Mouse (Mus musculus) left cerebral cortex, postnatal 25 days (tissue): ENCODE measurements around the gene Dpysl4. TPM values are rescaled to one million over a fixed set of nuclear protein-coding genes. Genes with fewer than 3 reads are reported as not detected.

ENCODE experiments used
- DNase-seq, 2 experiments: peaks; one replicate each; pipeline ENCODE4 v3.0.0; 2022; ENCODE audit warnings: low spot score in 2 of 2, mixed read lengths in 1 of 2
- intact Hi-C: fragments of 180-260 bp; cut with DNase I; formaldehyde crosslinking; loops from one replicate; pipeline ENCODE4 v1.15.1; 2025
- total RNA-seq, 2 experiments: library from RNA; stranded (reverse); gene quantifications; 2 replicates each; pipeline ENCODE4 v1.2.3; 2021

Gene Dpysl4
- total RNA-seq, 2 experiments from 2014 or later = 57.7 to 62.6 TPM

DNA sequence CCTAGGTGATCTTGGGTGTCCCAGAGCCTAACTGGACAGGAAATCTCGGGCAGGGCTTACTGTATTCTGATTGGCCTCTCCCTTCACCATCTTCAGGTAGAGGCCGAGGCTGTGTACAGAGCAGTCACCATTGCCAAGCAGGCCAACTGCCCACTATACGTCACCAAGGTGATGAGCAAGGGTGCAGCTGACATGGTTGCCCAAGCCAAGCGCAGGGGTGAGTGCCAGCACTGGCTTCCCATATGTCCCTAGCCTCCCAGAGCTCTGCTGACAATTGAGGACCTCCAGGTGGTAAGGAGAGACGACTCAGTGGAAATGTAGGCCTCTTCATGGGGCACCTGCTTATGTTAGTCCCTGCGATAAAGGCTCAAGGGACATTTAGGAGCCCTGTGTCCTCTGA lies 9.0 kb downstream of the Dpysl4 start:
- intact Hi-C loops = no loop called here
- DNase-seq = no peak

DNA sequence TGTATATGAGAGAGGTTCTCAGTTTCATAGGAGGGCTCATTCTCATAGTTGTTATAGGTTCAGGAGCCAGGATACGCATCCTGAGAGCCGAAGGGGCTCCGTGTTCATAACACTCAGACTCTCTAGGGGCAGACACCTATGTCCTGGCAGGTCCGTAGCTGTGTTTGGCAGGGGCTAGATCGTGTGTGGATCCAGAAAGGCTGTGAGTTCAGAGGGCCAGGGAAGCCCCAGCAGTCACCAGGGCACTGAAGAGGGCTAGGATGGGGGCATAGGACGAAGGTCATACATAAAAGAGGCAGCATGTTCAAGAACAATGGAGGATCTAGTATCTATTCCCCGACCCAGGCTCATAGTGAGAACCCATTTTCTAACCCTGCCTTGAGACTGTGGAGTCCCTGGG lies 9.5 kb downstream of the Dpysl4 start:
- intact Hi-C loops = no loop called here
- DNase-seq = no peak

DNA sequence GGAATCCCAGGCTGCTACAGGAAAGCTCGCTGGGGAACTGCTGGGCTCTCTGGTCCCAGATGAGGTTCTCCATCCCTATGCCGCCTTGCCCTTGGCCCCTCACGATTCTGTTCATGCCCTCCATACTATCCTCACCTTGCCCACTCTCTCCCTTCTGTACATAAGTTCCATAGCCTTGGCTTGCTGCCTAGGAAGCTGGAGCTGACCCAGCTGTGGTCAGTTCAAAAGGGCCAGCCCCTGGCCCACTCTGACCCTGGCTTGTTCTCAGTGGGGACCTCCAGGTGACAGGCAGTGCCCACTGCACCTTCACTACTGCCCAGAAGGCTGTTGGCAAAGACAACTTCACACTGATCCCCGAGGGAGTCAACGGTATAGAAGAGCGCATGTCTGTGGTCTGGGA lies 10.6 kb downstream of the Dpysl4 start:
- intact Hi-C loops = no loop called here
- DNase-seq = no peak

GRCm38 (mm10) chr7:139100531-139101095 lies 14.8 kb downstream of the Dpysl4 start:
- intact Hi-C loops = no loop called here

DNA sequence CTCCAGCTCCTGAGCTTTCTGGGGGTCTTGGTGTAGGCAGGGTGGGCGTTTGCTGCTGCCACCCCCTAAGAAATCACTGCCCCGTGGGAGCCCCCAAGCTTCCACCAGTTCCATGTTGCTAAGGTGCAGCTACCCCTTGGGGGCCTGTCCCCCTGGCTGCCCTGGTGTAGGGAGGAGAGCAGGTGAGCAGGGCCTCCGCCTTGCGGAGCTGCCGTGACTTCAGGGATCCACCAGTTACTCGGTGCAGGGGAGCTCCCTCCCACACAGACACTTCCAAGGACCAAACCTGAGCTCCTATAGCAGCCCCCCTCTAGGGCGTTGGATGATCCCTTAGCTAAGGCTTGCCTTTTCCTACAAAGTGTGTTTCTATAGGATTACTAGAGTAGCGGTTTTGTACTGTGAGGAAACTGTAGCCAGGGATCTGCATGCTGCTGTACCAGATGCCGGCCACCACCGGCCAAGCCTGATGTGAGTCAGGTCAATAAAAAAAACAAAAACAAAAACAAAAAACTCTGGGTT lies 15.5 kb downstream of the Dpysl4 start:
- intact Hi-C loops = no loop called here
- DNase-seq = no peak

More at GRCm38 (mm10) chr7:139100531-139101095, 14.8 kb downstream of the Dpysl4 start:
- DNase-seq = no peak

DNA sequence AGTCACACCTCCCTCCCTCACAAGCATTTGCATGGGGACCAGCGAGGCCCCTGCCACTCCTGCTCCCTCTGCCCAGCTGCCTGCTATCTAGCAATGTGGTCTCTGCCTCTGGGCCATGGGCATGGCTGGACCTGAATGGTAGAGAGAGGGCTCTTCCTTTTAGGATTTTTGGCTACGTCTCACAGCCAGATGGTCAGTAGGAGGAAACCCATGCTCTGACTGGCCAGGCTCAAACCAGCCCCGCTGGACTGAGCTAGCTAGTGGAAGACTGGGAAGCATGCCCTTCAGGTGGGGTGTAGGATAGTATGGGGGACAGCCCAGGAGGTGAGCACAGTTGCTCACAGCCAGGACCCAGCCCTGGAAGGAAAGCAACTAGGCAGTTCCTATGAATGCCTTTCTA lies 16.0 kb downstream of the Dpysl4 start:
- intact Hi-C loops = no loop called here
- peak in 1 of 2 experiments; percentile 54 for DNase-seq

- intact Hi-C loops = loop anchor here (1.0 kb wide), 1 partner anchor 36 kb away; no protein-coding TSS in a partner anchor
- DNase-seq = no peak
These were observed 18.2 kb downstream of the Dpysl4 start for GRCm38 (mm10) chr7:139103960-139104381.

DNA sequence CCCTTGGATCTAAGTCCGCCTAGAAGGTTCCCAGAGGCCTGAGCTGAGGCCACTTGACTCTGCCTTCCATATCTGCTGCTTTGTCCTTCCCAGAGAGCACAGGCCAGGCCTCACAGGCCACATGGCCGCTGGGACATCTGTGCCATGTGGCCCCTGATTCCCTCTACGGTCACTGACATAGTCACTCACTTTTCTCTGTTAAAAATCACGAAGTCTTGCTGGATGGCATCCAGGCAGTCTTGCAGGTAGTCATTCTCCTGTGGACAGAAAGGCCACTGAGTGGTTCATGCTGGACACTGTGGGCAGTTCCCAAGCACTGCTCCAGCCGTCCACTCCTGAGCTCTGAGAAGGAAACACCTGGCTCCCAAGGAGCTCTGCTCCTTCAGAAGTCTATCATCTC lies 19.3 kb downstream of the Dpysl4 start:
- intact Hi-C loops = no loop called here
- no peak for DNase-seq

GRCm38 (mm10) chr7:139105705-139106104 lies 19.9 kb downstream of the Dpysl4 start:
- no peak for DNase-seq
- intact Hi-C loops = no loop called here

DNA sequence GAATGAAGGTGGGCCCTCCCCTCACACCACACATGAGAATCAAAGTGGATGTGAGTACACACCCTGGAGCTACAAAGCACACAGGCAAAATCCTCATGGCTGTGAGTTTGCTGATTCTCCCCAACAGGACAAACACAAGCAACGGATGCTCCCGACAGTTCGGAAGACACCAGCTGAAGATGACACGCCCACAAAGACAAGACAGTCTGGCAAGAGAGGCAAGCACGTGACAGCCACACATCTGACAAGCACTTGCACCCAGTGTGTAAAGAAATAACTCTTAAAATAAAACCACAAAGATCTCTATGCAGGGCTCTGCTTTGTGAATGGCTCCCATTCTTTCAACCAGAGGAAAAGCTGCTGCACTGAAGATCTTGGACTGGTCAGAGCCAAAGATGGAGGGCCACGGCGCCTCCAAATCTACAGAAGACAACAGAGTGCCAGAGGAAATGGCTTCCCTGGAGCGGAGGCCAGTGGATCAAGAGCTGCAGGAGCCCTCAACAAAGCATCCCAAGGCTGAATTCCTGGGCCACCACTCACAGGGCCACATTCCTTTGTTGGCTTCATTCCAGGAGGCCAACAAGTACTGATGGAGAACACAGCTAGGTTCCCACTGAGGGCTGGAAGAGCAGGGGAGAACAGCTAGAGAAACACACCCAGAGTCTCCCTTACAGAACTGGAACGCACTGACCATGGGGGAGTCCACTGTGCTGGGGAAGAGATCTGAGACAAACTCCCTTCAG lies 22.3 kb downstream of the Dpysl4 start:
- peak; percentile 56 to 78 for DNase-seq
- intact Hi-C loops = no loop called here

GRCm38 (mm10) chr7:139119152-139119774 lies 33.5 kb downstream of the Dpysl4 start:
- peak; percentile 81 to 88 for DNase-seq
- intact Hi-C loops = no loop called here

DNA sequence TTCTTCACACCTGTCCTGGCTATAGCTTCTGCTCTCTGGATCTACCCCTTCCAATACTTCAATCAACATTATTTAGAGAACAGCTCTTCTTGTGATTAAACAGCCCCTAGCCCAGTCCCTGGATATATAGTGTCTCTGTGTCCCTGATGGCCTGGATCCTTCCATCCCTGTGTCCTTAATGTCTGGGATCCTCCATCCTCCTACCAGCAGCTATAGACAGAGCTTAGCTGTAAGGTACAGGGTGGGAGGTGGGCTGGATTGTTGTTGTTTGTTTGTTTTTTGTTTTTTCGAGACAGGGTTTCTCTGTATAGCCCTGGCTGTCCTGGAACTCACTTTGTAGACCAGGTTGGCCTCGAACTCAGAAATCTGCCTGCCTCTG lies 34.0 kb downstream of the Dpysl4 start:
- DNase-seq = no peak
- intact Hi-C loops = loop anchor here (5.0 to 10.0 kb wide), 3 partner anchors 83 to 355 kb away; no protein-coding TSS in a partner anchor

DNA sequence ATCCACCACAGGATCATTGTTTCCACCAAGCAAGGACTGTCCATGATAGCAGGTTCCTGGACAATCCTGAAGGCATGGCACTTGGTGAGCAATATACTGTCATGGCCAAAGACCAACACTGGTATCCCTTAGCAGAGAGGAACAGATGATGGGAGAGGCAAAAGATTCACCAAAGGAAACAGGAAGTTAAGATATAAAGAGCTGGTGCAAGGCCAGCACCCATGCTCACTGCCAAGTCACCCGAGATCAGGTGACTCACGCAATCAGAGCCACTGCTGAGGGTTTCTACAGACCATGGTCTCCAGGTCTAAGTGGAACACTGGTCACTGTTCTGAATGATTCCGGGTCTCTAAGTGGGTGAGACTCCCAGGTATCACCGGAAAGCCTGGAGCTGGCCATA lies 40.1 kb downstream of the Dpysl4 start:
- DNase-seq = no peak
- intact Hi-C loops = loop anchor here (10.0 kb wide), 1 partner anchor 349 kb away; no protein-coding TSS in a partner anchor

DNA sequence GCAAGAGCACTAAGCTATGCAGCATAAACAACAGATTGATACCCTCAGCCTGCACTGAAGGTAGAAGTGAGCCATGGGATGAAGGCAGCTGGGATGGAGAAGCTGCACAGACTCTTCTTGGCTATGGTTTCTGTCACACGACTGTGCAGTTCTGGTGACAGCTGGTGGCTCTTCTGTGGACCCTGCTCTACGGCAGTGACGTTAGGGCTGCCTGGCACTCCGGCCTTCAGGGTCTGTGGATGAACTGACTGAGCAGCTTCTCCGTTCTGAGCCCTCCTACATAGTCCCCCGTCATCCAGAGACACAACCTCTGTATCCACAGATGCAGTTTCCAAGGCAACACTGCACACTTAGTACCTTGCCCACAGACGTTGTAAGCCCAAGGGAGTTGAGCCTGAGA lies 40.7 kb downstream of the Dpysl4 start:
- intact Hi-C loops = loop anchor here (10.0 kb wide), 1 partner anchor 348 kb away; no protein-coding TSS in a partner anchor
- peak in 1 of 2 experiments; percentile 39 for DNase-seq

GRCm38 (mm10) chr7:139128994-139129393 lies 43.2 kb downstream of the Dpysl4 start:
- intact Hi-C loops = loop anchor here (10.0 kb wide), 1 partner anchor 346 kb away; no protein-coding TSS in a partner anchor
- no peak for DNase-seq

GRCm38 (mm10) chr7:139130361-139130760 lies 44.6 kb downstream of the Dpysl4 start:
- intact Hi-C loops = no loop called here
- DNase-seq = no peak

GRCm38 (mm10) chr7:139131538-139131937 lies 45.7 kb downstream of the Dpysl4 start:
- intact Hi-C loops = no loop called here
- no peak for DNase-seq

- intact Hi-C loops = no loop called here
- DNase-seq = no peak
These were observed 47.6 kb downstream of the Dpysl4 start for GRCm38 (mm10) chr7:139133446-139133845.

DNA sequence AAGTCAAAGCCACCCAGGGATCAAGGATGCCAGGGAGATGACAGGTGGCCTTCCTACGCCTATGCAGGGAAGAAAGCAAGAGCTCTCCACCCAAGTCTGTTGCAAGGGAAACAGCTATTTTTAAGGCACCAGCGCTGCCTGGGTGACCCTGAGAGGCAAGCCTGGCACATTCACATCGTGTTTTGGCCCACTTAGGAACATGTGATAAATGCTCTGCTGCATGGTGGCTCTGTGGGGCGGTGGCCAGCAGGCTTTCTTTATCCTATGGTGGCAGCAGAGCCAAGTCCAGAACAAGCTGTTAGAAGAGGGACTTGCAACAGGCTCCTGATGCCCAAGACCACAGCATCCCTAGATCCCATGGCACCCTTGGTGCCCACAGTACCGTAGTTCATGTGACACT lies 49.4 kb downstream of the Dpysl4 start:
- no peak for DNase-seq
- intact Hi-C loops = no loop called here

GRCm38 (mm10) chr7:139136906-139137491 lies 51.2 kb downstream of the Dpysl4 start:
- DNase-seq = peak; percentile 66 to 74
- intact Hi-C loops = no loop called here
